Comparison of ENCODE assay signal across 22 mouse cellular contexts in the genomic region with DNA sequence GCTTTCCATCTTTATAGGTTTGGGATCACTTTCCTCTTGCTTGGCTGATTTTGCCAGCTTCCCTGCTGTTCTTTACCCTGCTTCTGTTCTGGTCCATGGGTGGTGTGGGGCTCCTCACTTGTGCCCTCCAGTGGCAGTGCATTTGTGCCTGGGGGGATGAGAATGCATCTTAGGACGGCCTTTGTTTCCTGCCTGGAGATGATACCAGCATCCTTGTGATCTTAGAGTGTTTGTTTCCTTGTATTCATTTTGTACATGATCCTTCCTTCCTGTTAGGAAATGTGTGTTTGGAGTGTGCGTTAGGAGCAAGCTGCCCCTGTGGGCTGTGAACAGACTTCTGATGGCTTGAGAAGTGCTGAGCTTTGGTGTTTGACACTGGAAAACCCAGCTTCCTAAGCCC. TPM values are rescaled to one million over a fixed set of nuclear protein-coding genes. Genes with fewer than 3 reads are reported as not detected.
A peak's percentile ranks its signal among the peaks of the same experiment; 100 is the strongest.
DNase-seq lines count a peak whose midpoint lies in the region; ATAC-seq and TF ChIP-seq lines count a peak whose summit lies in the region.
"Had no signal": no experiment of that assay in that cellular context is flagged by ENCODE, and none has a peak within 500 bp of the region (broad histone marks: within the 10 kb centered on the region; RNA-seq: fewer than 3 reads in every experiment).

No protein-coding gene starts in this region.

- no peaks in the 10 kb centered on the region for H3K36me3 ChIP-seq in testis, adult 2 months (ENCODE audit: control insufficient read depth, insufficient read depth, low read length)
- peaks cover 29% of the 10 kb centered on the region for H3K36me3 ChIP-seq in lung, embryonic 16.5 days (ENCODE audit: control insufficient read depth, insufficient read depth, low read length)
- H3K36me3 ChIP-seq in stomach, postnatal 0 days (ENCODE audit: control insufficient read depth, insufficient read depth, low read length), result peaks cover 35% of the 10 kb centered on the region

- TF ChIP-seq POLR2A in testis, adult 2 months (IDR thresholded peaks at IDR 0.05; ENCODE audit: control insufficient read depth, low read depth, low read length), result no peak

- peak overlapping the region; percentile 76 for H3K4me3 ChIP-seq in testis, adult 2 months (ENCODE audit: control insufficient read depth, low read depth, low read length)
- H3K4me3 ChIP-seq in lung, embryonic 16.5 days (ENCODE audit: low read length), result no peak overlapping the region
- no peak overlapping the region for H3K4me3 ChIP-seq in stomach, postnatal 0 days (ENCODE audit: low read depth, low read length)
- H3K4me3 ChIP-seq: forebrain, embryonic 12.5 days; hindbrain, embryonic 13.5 days; limb, embryonic 13.5 days; midbrain, embryonic 12.5 days; neural tube, embryonic 13.5 days had no signal

- no peaks in the 10 kb centered on the region for H3K9me3 ChIP-seq in lung, embryonic 16.5 days (ENCODE audit: control insufficient read depth, low read length)
- H3K9me3 ChIP-seq in stomach, postnatal 0 days (ENCODE audit: control insufficient read depth, low read length), result no peaks in the 10 kb centered on the region
- H3K9me3 ChIP-seq: forebrain, embryonic 12.5 days; hindbrain, embryonic 13.5 days; limb, embryonic 13.5 days; midbrain, embryonic 12.5 days; neural tube, embryonic 13.5 days had no signal

- peak; percentile 23 for DNase-seq in kidney, adult 9 months
- no peak for DNase-seq in kidney, postnatal 14 days
- DNase-seq in testis, postnatal 14 days (ENCODE audit: low spot score), result no peak
- DNase-seq in stomach, postnatal 0 days (ENCODE audit: low spot score), result no peak
- no peak for DNase-seq in left cerebral cortex, postnatal 4 days
- no peak for DNase-seq in urinary bladder, postnatal 14 days (ENCODE audit: low spot score)
- DNase-seq: adrenal gland, adult 2 months; cerebellum, adult 9-10 months; gastrocnemius, postnatal 14 days; layer of hippocampus, adult 9-11 months; right cerebral cortex, adult 18-20 months; thymus, adult 18-20 months; thymus, postnatal 4 days had no signal

- H3K9ac ChIP-seq in lung, embryonic 16.5 days (ENCODE audit: low read length), result no peak overlapping the region
- no peak overlapping the region for H3K9ac ChIP-seq in stomach, postnatal 0 days (ENCODE audit: low read length)
- H3K9ac ChIP-seq: forebrain, embryonic 12.5 days; hindbrain, embryonic 13.5 days; limb, embryonic 13.5 days; midbrain, embryonic 12.5 days; neural tube, embryonic 13.5 days had no signal

- TF ChIP-seq EP300 in stomach, postnatal 0 days (optimal IDR thresholded peaks at IDR 0.05), result no peak

- 78% methylated on average over 2 of the region's 2 CpGs for WGBS in lung, embryonic 16.5 days
- 90% methylated on average over 2 of the region's 2 CpGs for WGBS in stomach, postnatal 0 days

- H3K4me2 ChIP-seq in lung, embryonic 16.5 days (ENCODE audit: low read depth, low read length), result no peak overlapping the region
- H3K4me2 ChIP-seq in stomach, postnatal 0 days (replicated peaks; ENCODE audit: low read depth), result no peak overlapping the region
- H3K4me2 ChIP-seq: forebrain, embryonic 12.5 days; hindbrain, embryonic 13.5 days; limb, embryonic 13.5 days; midbrain, embryonic 12.5 days; neural tube, embryonic 13.5 days had no signal

- no peaks in the 10 kb centered on the region for H3K4me1 ChIP-seq in testis, adult 2 months (ENCODE audit: control insufficient read depth, insufficient read depth, low read length)
- no peaks in the 10 kb centered on the region for H3K4me1 ChIP-seq in lung, embryonic 16.5 days (replicated peaks; ENCODE audit: control insufficient read depth, insufficient read depth, low read length)
- H3K4me1 ChIP-seq in stomach, postnatal 0 days (replicated peaks; ENCODE audit: control insufficient read depth, insufficient read depth), result no peaks in the 10 kb centered on the region
- H3K4me1 ChIP-seq: forebrain, embryonic 12.5 days; hindbrain, embryonic 13.5 days; limb, embryonic 13.5 days; midbrain, embryonic 12.5 days; neural tube, embryonic 13.5 days had no signal

- no peaks in the 10 kb centered on the region for H3K27me3 ChIP-seq in testis, adult 2 months (ENCODE audit: control insufficient read depth, insufficient read depth, low read length)
- no peaks in the 10 kb centered on the region for H3K27me3 ChIP-seq in lung, embryonic 16.5 days (ENCODE audit: control insufficient read depth, insufficient read depth, low read depth, low read length)
- no peaks in the 10 kb centered on the region for H3K27me3 ChIP-seq in stomach, postnatal 0 days (ENCODE audit: control insufficient read depth, insufficient read depth, low read length)
- H3K27me3 ChIP-seq: forebrain, embryonic 12.5 days; hindbrain, embryonic 13.5 days; limb, embryonic 13.5 days; midbrain, embryonic 12.5 days; neural tube, embryonic 13.5 days had no signal

- no peak overlapping the region for H3K27ac ChIP-seq in testis, adult 2 months (ENCODE audit: control insufficient read depth, insufficient read depth, low read depth, low read length)
- H3K27ac ChIP-seq in lung, embryonic 16.5 days (ENCODE audit: low read length), result peak overlapping the region; percentile 55; the same call in 1 of the 2 replicates
- H3K27ac ChIP-seq in stomach, postnatal 0 days (replicated peaks), result no peak overlapping the region
- H3K27ac ChIP-seq: forebrain, embryonic 12.5 days; hindbrain, embryonic 13.5 days; limb, embryonic 13.5 days; midbrain, embryonic 12.5 days; neural tube, embryonic 13.5 days had no signal

- no peak for TF ChIP-seq CTCF in testis, adult 2 months (IDR thresholded peaks at IDR 0.05; ENCODE audit: control insufficient read depth, insufficient read depth, insufficient replicate concordance, low read depth, low read length)
- peak; percentile 45 for TF ChIP-seq CTCF in stomach, postnatal 0 days (IDR thresholded peaks at IDR 0.05; ENCODE audit: low read depth)

- intact Hi-C loops in left cerebral cortex, postnatal 4 days (cut with DNase I), result no loop called here

- ATAC-seq in lung, embryonic 16.5 days (ENCODE audit: low read depth), result peak; percentile 69
- no peak for ATAC-seq in stomach, postnatal 0 days (ENCODE audit: low FRiP score, low TSS enrichment)
- ATAC-seq: inflammation-experienced regulatory T-cells, adult 6 months had no signal

RNA-seq across cellular contexts. Expression of a gene that starts 30.9 kb away (rescaled TPM):
- polyA plus RNA-seq in testis, adult 2 months (2012; rRNA removed), result 1.6 and 1.8 TPM in 2 replicates
- 0.13 and 0.21 TPM in 2 replicates for polyA plus RNA-seq in lung, embryonic 16.5 days (2015; fragmentation: Nextera tagmentation; extraction: Ambion mirVana)
- 11.3 and 13.6 TPM in 2 replicates for polyA plus RNA-seq in stomach, postnatal 0 days (2015; fragmentation: Nextera tagmentation; extraction: Ambion mirVana)
- not detected for total RNA-seq in left cerebral cortex, postnatal 4 days (2021)
- total RNA-seq: adrenal gland, adult 2 months; gastrocnemius, postnatal 14 days had no signal
- polyA plus RNA-seq: cortical plate, adult 2 months had no signal
